Mouse (Mus musculus) olfactory bulb, adult 2 months (tissue): ENCODE results near the gene Akr7a5.

Experiments
- CTCF ChIP-seq: fragments of 200-500 bp; IDR thresholded peaks from 2 replicates; pipeline ENCODE4 v1.5.1; 2012; ENCODE audit warnings: low read depth, mild to moderate bottlenecking, low read length, moderate library complexity; ENCODE audit not compliant: insufficient read depth
- POLR2A ChIP-seq: fragments of 200-500 bp; IDR thresholded peaks from 2 replicates; pipeline ENCODE4 v1.6.1; 2012; ENCODE audit warnings: mild to moderate bottlenecking, low read depth, low read length, moderate library complexity; ENCODE audit not compliant: insufficient read depth

DNA sequence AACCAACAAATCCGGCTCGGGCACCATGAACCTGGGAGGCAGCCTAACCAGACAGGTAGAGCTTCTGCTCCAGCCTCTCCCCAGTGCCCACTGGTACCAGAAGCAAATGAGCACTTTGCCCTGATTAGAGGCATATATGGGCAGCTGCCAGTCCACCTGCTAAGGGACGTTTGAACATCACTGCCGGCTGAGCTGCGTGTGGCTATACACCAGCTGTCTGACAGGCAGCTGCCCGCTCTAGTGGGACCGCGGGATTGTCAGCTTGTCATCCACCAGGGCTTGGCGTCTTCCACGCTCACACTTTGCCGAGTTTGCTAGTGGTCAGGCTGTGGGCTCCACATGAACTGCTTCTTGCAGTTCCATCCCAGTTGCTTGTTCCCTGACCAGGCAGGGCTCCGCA is 30.0 kb upstream of the Akr7a5 start:
- TF ChIP-seq CTCF = no peak
- TF ChIP-seq POLR2A = no peak
